Mouse (Mus musculus) frontal cortex, adult 2 months (tissue): Measurements from ENCODE around the gene Olfr153. TPM values are rescaled to one million over a fixed set of nuclear protein-coding genes. Genes with fewer than 3 reads are reported as not detected.
"Not testable (repeated sequence)": the region's sequence is repeated elsewhere in the genome, so short reads cannot be mapped to it uniquely, and the experiment has no call there.

ENCODE experiments used
- DNase-seq, 2 experiments: peaks; one replicate each; pipeline ENCODE4 v3.0.0; 2022; ENCODE audit warnings: low spot score in 1 of 2; ENCODE audit errors: extremely low spot score in 1 of 2
- polyA plus RNA-seq: library from polyadenylated mRNA; depleted of rRNA; stranded (reverse); fragments of >200 nt; gene quantifications from 2 replicates; pipeline ENCODE4 v1.2.3, GENCODE M21; 2012; rRNA removed

The Olfr153 gene
- polyA plus RNA-seq: not detected in 2 replicates

DNA sequence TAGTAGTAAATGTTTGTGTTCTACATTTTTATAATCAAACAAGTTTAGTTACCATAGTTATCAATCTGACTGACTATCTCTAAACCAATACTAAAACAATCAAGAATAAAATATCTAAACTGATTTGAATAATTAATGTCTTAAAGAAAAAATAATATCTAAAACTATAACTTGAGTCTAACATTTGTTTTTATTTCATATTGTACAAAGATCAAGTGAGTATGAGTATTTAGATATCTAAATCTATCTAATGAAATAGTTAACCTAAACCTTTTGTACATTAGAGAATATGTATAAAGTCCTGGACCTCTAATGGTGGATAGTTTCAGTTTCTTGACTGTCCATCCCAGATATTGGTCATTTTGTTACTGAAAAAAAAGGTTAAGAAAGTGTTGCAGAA, at the start of gene Olfr153:
Gene Olfr153, plus strand, starts transcription at position 301 of the 400 bp plus-strand sequence.
- DNase-seq: no peak

DNA sequence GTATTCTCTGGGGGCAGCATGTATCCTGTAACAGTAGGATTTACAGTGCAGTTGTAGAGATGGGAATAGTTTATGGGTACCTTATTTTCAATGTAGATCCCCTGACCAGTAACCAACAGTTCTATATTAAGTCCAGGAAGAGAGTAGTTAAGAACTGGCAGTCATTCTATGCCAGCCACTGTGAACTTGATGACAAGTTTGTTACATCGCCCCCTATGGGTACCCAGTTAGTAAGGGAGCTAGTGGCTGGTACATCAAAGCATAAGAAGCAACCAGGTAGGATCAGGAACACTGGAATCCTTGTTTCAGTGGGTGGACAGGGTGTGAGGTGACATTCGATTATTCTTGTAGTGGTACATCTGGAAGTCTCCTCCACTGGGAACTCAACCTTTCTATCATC, 49.3 kb upstream of the Olfr153 start:
- DNase-seq: no peak

GRCm38 (mm10) chr2:87496993-87497392, 34.6 kb upstream of the Olfr153 start, which contains the start of gene Pramel7:
Pramel7 (minus strand) TSS chr2:87497093.
- not testable (repeated sequence) for DNase-seq

- no peak for DNase-seq
Measured at GRCm38 (mm10) chr2:87506265-87506664, 25.3 kb upstream of the Olfr153 start, which contains the start of gene Pramel6. Pramel6 (plus strand) TSS chr2:87506565.

DNA sequence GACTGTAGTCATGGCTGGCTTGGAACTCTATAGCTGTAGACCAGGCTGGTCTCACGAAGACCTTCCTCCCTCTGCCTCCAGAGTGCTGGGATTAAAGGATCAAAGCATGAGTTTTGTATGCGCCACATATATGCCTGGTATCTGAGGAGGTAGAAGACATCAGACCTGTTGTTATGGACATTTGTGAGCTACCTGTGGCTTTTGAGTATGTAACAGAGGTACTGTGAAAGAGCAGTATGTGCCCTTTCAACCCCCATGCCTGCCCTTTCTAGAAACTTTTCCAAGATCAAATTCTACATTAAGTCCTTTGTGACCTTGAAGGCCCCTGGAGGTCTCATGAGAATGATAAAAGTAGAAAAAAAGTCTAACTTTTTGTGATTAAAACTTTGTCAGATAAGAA, 16.6 kb upstream of the Olfr153 start:
- no peak for DNase-seq

GRCm38 (mm10) chr2:87515457-87516060, 16.0 kb upstream of the Olfr153 start:
- DNase-seq: no peak

DNA sequence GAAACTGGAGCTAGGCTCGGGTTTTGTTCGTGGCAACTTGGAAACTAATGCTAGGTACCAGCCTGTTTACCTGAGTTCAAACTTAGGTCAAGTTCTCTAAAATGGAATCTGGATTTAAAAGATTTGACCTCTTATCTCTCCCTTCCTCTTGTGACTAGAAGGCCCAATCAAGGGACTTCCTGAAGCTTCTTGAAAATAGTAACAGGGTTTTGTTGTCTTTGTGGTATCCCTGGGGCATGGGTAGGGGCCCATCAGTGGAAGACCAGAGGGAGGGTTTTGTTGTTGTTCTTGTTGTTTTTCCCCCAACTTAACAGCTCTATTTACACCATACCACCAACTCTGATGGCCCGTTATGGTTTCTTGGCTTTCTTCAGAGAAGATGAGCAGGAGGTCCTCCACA, 15.0 kb upstream of the Olfr153 start:
- DNase-seq: no peak

DNA sequence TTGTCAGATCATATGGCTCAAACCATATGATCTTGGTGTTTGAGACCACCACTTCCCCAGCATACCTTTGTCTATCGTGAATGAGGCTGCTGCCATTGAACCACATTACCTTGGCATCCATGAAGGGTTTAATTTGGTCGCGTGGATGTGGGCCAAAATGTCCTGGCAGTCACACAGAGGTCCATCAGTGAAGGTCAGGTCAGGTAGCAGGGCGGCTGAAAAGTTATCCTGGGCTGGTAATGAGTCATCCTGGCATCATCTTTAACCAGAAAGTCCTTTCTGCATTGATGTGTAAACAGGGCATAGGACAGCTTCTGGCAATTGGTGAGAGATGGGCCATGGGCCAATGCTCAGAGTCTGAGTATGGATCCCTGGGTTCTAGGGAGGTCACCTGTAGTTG, 10.9 kb upstream of the Olfr153 start:
- DNase-seq: no peak

- peak in 1 of 2 experiments; percentile 12 for DNase-seq
Measured at GRCm38 (mm10) chr2:87525899-87526616, 5.5 kb upstream of the Olfr153 start.

DNA sequence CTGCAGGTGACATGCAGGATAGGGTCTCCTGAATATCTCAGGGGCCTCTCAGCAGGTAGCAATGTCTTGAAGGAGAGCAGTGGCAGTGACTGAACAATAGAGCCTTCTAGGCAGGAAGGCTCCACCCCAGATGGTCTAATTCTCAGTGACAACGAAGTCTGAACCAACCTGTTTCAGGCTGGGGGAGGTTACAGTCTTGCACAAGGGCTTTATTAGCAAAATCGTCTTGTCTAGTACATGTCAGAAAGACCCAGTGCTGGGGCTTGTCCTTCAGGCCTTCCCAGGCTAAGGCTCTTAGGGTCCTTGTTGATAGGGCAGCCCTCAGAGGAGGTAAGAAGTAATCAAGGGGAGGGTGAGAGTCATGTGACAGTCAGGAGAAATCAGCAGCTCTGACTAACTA, 3.2 kb downstream of the Olfr153 start:
- no peak for DNase-seq

GRCm38 (mm10) chr2:87545442-87545841, 13.8 kb downstream of the Olfr153 start, which contains the start of gene Olfr1128:
Olfr1128 (minus strand) TSS chr2:87545542.
- DNase-seq: no peak

DNA sequence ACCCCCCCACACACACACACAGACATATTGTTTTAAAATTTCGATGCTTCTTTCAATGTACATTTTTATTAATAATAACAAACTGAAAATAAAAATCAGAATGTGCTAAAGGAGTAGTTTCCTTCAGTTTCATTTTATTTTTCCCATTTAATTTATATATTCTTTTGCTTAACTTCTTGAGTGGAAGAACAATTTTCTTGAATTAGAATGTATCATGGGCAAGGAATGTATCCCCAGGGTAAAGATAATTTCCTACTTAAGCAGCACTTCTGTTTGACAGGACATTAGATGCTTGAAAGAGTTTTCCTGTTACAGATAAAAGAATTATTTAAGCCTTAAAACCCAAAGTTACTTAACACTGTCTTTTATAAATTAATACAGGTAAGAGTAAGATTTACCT, 42.0 kb downstream of the Olfr153 start, which contains the start of gene Olfr1129:
Gene Olfr1129, plus strand, starts transcription at position 301 of the 400 bp plus-strand sequence.
- not testable (repeated sequence) for DNase-seq

Other genes starting within 250 kb of the Olfr153 start
- gene Olfr1118, start 224.2 kb upstream of the Olfr153 start, polyA plus RNA-seq: not detected in 2 replicates
- not detected in 2 replicates for gene Olfr1120, start 177.0 kb upstream of the Olfr153 start, polyA plus RNA-seq
- gene Olfr1121, start 161.9 kb upstream of the Olfr153 start, polyA plus RNA-seq: not detected in 2 replicates
- gene Olfr1122, start 145.9 kb upstream of the Olfr153 start, polyA plus RNA-seq: not detected in 2 replicates
- gene Olfr1123, start 115.2 kb upstream of the Olfr153 start, polyA plus RNA-seq: not detected in 2 replicates
- not detected in 2 replicates for gene Olfr1124, start 101.5 kb upstream of the Olfr153 start, polyA plus RNA-seq
- gene Olfr1126, start 77.8 kb upstream of the Olfr153 start, polyA plus RNA-seq: not detected in 2 replicates
- gene Pramel7, start 34.7 kb upstream of the Olfr153 start, polyA plus RNA-seq: not detected in 2 replicates
- gene Pramel6, start 25.2 kb upstream of the Olfr153 start, polyA plus RNA-seq: not detected in 2 replicates
- not detected in 2 replicates for gene Olfr1128, start 13.7 kb downstream of the Olfr153 start, polyA plus RNA-seq
- not detected in 2 replicates for gene Olfr1129, start 42.1 kb downstream of the Olfr153 start, polyA plus RNA-seq
- gene Olfr1130, start 74.4 kb downstream of the Olfr153 start, polyA plus RNA-seq: not detected in 2 replicates
- gene Olfr1131, start 95.3 kb downstream of the Olfr153 start, polyA plus RNA-seq: not detected in 2 replicates
- not detected in 2 replicates for gene Olfr1132, start 105.7 kb downstream of the Olfr153 start, polyA plus RNA-seq
- not detected in 2 replicates for gene Olfr1133, start 115.6 kb downstream of the Olfr153 start, polyA plus RNA-seq
- 0.11 TPM in 1 of 2 replicates, not detected in the other for gene Olfr1134, start 126.7 kb downstream of the Olfr153 start, polyA plus RNA-seq
- not detected in 2 replicates for gene Olfr1135, start 141.9 kb downstream of the Olfr153 start, polyA plus RNA-seq
- gene Olfr1136, start 162.2 kb downstream of the Olfr153 start, polyA plus RNA-seq: not detected in 2 replicates
- 0.02 TPM in 1 of 2 replicates, not detected in the other for gene Olfr1137, start 181.4 kb downstream of the Olfr153 start, polyA plus RNA-seq
- not detected in 2 replicates for gene Olfr1138, start 208.2 kb downstream of the Olfr153 start, polyA plus RNA-seq
- gene Olfr1140, start 212.0 kb downstream of the Olfr153 start, polyA plus RNA-seq: 0.13 TPM in 1 of 2 replicates, not detected in the other
- not detected in 2 replicates for gene Olfr1141, start 222.2 kb downstream of the Olfr153 start, polyA plus RNA-seq
- gene Olfr152, start 247.7 kb downstream of the Olfr153 start, polyA plus RNA-seq: 0.11 TPM in 1 of 2 replicates, not detected in the other